Mouse (Mus musculus): ENCODE results near the gene Tbc1d8. TPM values are rescaled to one million over a fixed set of nuclear protein-coding genes. Genes with fewer than 3 reads are reported as not detected.

Tbc1d8 gene
- polyA plus RNA-seq, 1 experiment from 2014 or later, result 18.0 TPM

DNA sequence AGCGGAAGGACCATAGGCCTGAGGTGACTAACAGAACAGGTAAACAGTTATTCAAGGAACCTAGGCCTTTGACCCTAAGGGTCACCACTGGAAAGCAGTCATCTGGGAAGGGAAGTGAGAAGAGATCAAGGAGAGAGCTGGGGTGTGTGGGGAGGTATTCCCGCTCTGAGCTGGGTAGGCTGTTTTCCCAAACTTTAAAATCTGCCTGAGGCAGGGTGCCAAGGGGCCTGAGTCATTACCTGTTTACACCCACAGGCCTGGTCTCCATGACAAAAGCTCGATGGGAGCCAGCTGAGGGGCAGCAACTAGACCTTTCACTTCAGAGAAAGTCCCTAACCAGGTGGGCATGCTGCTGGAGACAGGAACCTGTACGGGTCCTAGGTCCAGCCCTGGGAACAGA lies 79.3 kb downstream of the Tbc1d8 start:
- Histone ChIP-seq H3K9ac (replicated peaks; ENCODE audit: low read depth) (no peak overlapping the region), H3K36me3 (ENCODE audit: insufficient read depth, low read length) (0 out of 2 replicates have a peak, but pooled peaks cover 4% of the 10 kb centered on the region), H3K4me1 (ENCODE audit: insufficient read depth, low read depth, low read length) (peaks cover 3% of the 10 kb centered on the region), H3K9me3 (ENCODE audit: low read length) (no peaks in the 10 kb centered on the region), H3K4me3 (ENCODE audit: low read depth, low read length) (no peak overlapping the region), H3K27me3 (replicated peaks; ENCODE audit: insufficient read depth, low read length) (no peaks in the 10 kb centered on the region), H3K27ac (ENCODE audit: low read length) (peak overlapping the region; percentile 70), H3K4me2 (replicated peaks; ENCODE audit: low read depth, low read length) (no peak overlapping the region)
- 33% methylated on average over 4 of the region's 4 CpGs for WGBS
- peak; percentile 41 for DNase-seq (ENCODE audit: low spot score)
- no peak for TF ChIP-seq EP300 (IDR thresholded peaks at IDR 0.05)
- no peak for TF ChIP-seq CTCF (IDR thresholded peaks at IDR 0.05)
- peak; percentile 27 for ATAC-seq

DNA sequence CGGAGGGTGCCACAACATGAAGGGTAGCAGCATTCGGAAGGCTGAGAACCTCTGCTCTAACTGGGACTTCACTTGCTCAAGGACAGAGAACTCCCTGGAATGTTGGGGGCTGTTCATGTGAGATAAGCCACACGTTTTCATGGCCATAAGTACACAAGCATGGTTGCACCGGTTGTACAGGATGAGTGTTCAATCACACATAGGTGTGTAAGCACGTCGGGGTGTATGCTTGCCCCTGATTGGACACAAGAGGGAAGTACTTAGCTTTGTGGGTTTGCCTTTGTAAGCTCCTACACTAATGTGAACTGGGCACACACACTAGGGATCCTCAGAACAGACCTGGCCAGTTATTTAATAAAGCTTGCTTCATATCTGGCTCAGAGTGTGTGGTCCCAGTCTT lies 80.3 kb downstream of the Tbc1d8 start:
- Histone ChIP-seq H3K4me1 (ENCODE audit: insufficient read depth, low read depth, low read length) (peaks cover 3% of the 10 kb centered on the region), H3K36me3 (ENCODE audit: insufficient read depth, low read length) (0 out of 2 replicates have a peak, but pooled peaks cover 4% of the 10 kb centered on the region), H3K27ac (ENCODE audit: low read length) (peak overlapping the region; percentile 70), H3K9me3 (ENCODE audit: low read length) (no peaks in the 10 kb centered on the region), H3K9ac (replicated peaks; ENCODE audit: low read depth) (no peak overlapping the region), H3K4me2 (replicated peaks; ENCODE audit: low read depth, low read length) (no peak overlapping the region), H3K4me3 (ENCODE audit: low read depth, low read length) (no peak overlapping the region), H3K27me3 (replicated peaks; ENCODE audit: insufficient read depth, low read length) (no peaks in the 10 kb centered on the region)
- peak; percentile 55 for ATAC-seq
- TF ChIP-seq EP300 (IDR thresholded peaks at IDR 0.05) (0 out of 2 replicates have a peak, but pooled peaks have one; percentile 11), CTCF (IDR thresholded peaks at IDR 0.05) (no peak)
- peak; percentile 55 for DNase-seq (ENCODE audit: low spot score)
- WGBS, result 59% methylated on average over 6 of the region's 6 CpGs

DNA sequence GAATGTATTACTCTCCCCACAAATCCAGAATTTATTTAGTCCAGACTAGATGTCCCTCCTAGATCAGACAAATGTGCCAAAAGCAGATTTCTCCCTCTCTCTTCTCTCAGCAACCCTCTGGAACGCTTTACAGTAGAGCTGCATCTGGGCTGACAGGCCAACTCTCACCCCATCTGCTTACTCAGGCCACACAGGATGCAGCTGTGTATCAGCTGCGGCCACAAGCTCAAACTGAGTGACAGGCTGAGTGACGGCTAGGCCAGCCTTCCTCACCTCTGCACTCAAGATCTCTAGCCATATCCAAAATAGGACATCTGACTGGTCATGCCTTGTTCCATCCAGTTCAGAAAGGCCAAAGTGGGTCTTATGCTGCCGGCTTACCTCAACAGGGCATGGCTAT lies 82.2 kb downstream of the Tbc1d8 start:
- peak overlapping the region; percentile 79; the same call in 1 of the 2 replicates for H3K27ac ChIP-seq (ENCODE audit: low read length)

DNA sequence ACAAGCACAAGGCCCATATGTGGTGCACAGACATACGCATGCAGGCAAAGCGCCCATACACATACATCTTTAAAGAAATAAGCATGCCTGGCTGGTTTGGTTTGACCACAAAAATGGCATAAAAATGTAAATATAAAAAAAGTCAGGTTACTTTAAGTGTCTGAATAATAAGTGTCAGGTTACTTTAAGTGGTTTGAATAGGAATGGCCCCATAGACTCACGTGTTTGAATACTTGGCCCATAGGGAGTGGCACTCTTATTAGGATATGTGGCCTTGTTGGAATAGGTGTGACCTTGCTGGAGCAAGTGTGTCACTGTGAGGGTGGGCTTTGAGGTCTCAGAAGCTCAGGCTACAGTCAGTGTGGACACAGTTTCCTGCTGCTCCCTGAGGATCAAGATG lies 83.9 kb downstream of the Tbc1d8 start:
- DNase-seq (ENCODE audit: low spot score) (peak; percentile 78), ATAC-seq (peak; percentile 47)
- TF ChIP-seq CTCF (IDR thresholded peaks at IDR 0.05), result no peak
- TF ChIP-seq EP300 (IDR thresholded peaks at IDR 0.05), result peak; percentile 75
- Histone ChIP-seq H3K4me3 (ENCODE audit: low read depth, low read length) (no peak overlapping the region), H3K9ac (replicated peaks; ENCODE audit: low read depth) (no peak overlapping the region), H3K27ac (ENCODE audit: low read length) (peak overlapping the region; percentile 79), H3K9me3 (ENCODE audit: low read length) (no peaks in the 10 kb centered on the region), H3K4me1 (ENCODE audit: insufficient read depth, low read depth, low read length) (peaks cover 3% of the 10 kb centered on the region), H3K36me3 (ENCODE audit: insufficient read depth, low read length) (no peaks in the 10 kb centered on the region), H3K4me2 (replicated peaks; ENCODE audit: low read depth, low read length) (no peak overlapping the region), H3K27me3 (replicated peaks; ENCODE audit: insufficient read depth, low read length) (no peaks in the 10 kb centered on the region)
- 58% methylated on average over 3 of the region's 3 CpGs for WGBS

More for the DNA sequence above, 82.2 kb downstream of the Tbc1d8 start:
- TF ChIP-seq EP300 (IDR thresholded peaks at IDR 0.05), result no peak
- TF ChIP-seq CTCF (IDR thresholded peaks at IDR 0.05), result no peak
- H3K4me2 ChIP-seq (replicated peaks; ENCODE audit: low read depth, low read length), result no peak overlapping the region
- ATAC-seq (no peak), DNase-seq (ENCODE audit: low spot score) (no peak)
- H3K9ac ChIP-seq (replicated peaks; ENCODE audit: low read depth), result no peak overlapping the region
- H3K9me3 ChIP-seq (ENCODE audit: low read length), result no peaks in the 10 kb centered on the region
- H3K4me3 ChIP-seq (ENCODE audit: low read depth, low read length), result no peak overlapping the region
- peaks cover 3% of the 10 kb centered on the region for H3K4me1 ChIP-seq (ENCODE audit: insufficient read depth, low read depth, low read length)
- 44% methylated on average over 4 of the region's 4 CpGs for WGBS
- H3K36me3 ChIP-seq (ENCODE audit: insufficient read depth, low read length), result 0 out of 2 replicates have a peak, but pooled peaks cover under 1% of the 10 kb centered on the region
- H3K27me3 ChIP-seq (replicated peaks; ENCODE audit: insufficient read depth, low read length), result no peaks in the 10 kb centered on the region

DNA sequence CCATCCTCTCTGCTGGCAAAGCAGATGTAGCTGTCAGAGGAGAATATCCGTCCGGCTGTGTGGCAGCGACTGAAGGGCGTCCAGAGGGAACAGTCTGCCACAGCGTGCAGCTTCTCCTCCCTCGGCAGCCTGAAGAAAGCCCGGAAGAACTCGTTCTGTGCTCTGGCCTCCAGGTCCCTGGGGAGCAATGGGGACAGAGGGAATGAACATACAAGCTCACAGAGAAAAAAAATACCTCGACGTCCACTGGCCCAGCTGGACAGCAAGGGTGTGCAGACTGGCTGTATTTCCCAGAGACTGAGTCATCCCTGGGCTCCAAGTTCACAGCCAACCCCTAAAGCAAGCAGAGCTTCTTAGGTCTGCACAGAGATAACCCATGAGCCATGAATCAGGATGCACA lies 84.5 kb downstream of the Tbc1d8 start:
- peak overlapping the region; percentile 79 for H3K27ac ChIP-seq (ENCODE audit: low read length)
- 53% methylated on average over 10 of the region's 10 CpGs for WGBS
- TF ChIP-seq CTCF (IDR thresholded peaks at IDR 0.05), result no peak
- no peak for TF ChIP-seq EP300 (IDR thresholded peaks at IDR 0.05)
- no peak overlapping the region for H3K4me3 ChIP-seq (ENCODE audit: low read depth, low read length)
- H3K4me2 ChIP-seq (replicated peaks; ENCODE audit: low read depth, low read length), result no peak overlapping the region
- no peak overlapping the region for H3K9ac ChIP-seq (replicated peaks; ENCODE audit: low read depth)
- H3K27me3 ChIP-seq (replicated peaks; ENCODE audit: insufficient read depth, low read length), result no peaks in the 10 kb centered on the region
- DNase-seq (ENCODE audit: low spot score) (no peak), ATAC-seq (no peak)
- no peaks in the 10 kb centered on the region for H3K9me3 ChIP-seq (ENCODE audit: low read length)
- peaks cover 2% of the 10 kb centered on the region for H3K4me1 ChIP-seq (ENCODE audit: insufficient read depth, low read depth, low read length)
- H3K36me3 ChIP-seq (ENCODE audit: insufficient read depth, low read length), result no peaks in the 10 kb centered on the region

DNA sequence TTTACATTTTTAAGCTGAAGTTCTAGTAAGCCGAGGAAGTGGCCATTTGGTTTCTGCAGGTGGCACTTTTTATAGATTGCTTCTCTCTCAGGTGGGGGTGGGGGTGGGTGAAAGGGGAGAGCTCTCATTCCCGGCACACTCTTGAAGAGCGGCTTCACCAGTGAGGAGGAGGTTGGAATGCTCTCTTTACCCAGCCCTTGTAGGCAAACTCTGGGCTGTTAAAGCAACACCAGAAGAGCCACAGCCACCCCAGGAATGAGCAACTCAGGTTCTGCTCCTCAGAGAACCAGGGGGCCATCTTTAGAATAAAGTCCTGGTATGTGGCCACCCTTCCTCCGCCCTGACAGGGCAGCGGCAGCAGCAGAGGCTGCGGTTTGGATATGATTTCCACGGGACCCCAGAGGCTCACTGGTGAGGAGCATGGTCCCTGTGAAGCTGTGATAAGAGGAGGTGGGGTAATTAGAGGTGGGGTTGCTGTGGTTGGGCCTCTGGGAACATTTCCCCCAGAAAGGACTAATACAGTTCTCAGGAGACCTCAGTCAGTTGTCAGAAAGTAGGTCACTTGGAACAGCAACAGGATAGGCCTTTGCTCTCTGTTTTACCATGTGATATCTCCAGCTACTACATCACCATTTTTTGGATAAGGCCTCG lies 85.2 kb downstream of the Tbc1d8 start:
- WGBS, result 53% methylated on average over 8 of the region's 8 CpGs
- Histone ChIP-seq H3K9ac (replicated peaks; ENCODE audit: low read depth) (no peak overlapping the region), H3K36me3 (ENCODE audit: insufficient read depth, low read length) (no peaks in the 10 kb centered on the region), H3K4me3 (ENCODE audit: low read depth, low read length) (no peak overlapping the region), H3K27ac (ENCODE audit: low read length) (peak overlapping the region; percentile 79), H3K4me1 (ENCODE audit: insufficient read depth, low read depth, low read length) (no peaks in the 10 kb centered on the region; the same call in 1 of the 2 replicates), H3K9me3 (ENCODE audit: low read length) (no peaks in the 10 kb centered on the region), H3K4me2 (replicated peaks; ENCODE audit: low read depth, low read length) (no peak overlapping the region), H3K27me3 (replicated peaks; ENCODE audit: insufficient read depth, low read length) (no peaks in the 10 kb centered on the region)
- DNase-seq (ENCODE audit: low spot score), result peak; percentile 83
- TF ChIP-seq CTCF (IDR thresholded peaks at IDR 0.05) (no peak), EP300 (IDR thresholded peaks at IDR 0.05) (peak; percentile 55)
- ATAC-seq, result peak; percentile 82
